Mouse (Mus musculus): ENCODE measurements around the gene 1700029H14Rik.

Gene 1700029H14Rik

DNA sequence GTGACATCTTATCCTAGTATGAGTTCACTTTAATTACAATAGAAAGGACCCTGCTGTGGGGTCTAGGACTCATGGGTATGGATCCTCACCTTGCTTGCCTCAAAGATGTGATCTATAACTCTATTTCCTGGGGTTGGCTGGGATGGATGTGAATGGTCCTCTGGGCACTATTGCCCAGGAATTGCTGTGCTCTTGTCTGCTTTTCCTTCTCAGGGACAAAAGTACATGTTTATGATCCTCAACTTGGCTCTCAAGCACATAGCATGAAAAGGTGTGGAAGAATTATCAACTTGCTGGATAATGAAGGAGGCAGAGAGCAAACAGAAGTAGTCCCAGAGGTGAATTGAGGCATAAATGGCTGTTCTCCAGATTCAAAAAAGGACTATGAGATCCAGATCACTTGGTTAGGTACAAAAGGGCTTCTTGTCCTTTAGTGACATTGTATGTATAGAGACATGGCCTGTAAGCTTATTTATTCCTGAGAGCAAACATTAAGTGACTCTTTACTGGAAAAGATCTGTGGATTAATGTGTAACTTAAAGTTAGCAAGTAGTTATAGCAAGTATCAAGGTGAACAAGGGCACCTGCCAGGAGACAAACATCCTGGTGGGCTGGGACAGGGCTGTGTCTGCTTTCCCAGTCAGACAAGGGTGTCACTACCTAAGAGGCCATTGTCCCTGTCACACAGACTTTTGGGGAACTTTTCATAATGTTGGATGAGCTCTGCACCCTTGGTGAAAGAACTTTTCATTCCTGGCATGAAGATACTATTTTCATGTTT is 57.2 kb downstream of the 1700029H14Rik start:
- no peak for DNase-seq (ENCODE audit: low spot score)

DNA sequence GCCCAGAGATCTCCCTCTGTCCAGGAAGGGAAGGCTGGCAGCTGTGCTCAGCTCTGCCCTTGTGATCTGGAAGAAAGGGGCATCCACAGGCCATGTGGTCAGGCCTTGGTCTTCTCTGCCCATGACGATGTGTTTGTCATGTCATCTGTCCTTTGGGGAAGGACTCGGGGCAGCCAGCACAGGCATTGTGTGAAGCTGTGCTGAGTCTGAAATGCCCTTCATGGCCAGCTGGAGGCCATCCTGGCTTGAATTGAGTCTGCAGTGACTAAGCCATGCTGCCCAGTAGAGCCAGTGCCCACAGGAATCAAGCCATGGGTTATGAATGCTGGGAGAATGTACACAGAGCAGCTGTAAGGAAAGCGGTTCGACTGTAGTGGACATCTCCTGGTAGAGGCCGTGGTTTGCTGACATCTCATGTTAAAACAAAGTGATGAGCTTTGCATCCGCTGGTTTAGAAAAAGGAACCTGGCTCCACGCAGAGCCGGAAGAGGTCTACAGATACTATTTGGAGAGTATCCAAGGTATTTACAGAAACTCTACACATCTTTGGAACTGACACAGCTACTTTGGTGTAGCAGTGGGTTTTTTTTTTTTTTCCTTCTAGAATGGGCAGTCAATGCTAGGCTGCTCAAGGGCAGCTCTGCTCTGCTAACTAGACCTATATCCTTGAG is 58.2 kb downstream of the 1700029H14Rik start:
- no peak for DNase-seq (ENCODE audit: low spot score)

DNA sequence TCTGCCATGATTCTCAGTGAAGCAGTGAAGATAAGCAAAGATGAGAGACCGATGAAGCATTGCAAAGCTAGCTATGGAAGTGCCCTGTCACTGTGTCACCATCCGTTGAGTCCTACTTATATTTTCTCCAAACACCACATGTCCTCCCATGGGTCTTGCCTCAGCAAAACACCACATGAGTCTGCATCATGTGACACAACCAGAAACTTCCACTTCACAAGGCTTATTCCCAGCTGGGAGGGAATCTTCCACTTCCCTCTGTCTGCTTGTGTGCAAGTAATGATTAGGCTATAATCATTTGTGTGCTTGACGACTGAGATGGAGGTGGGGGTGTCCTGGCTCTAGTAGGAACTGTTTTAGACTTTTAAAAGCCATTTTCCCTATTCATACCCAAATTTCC is 61.0 kb downstream of the 1700029H14Rik start:
- no peak for DNase-seq (ENCODE audit: low spot score)
